Mouse (Mus musculus) limb, embryonic 15.5 days (tissue): ENCODE results near the gene Fam120c. TPM values are rescaled to one million over a fixed set of nuclear protein-coding genes. Genes with fewer than 3 reads are reported as not detected.

ENCODE experiments used
- polyA plus RNA-seq: library from polyadenylated mRNA; unstranded; fragments of >200 nt; fragmentation: Nextera tagmentation; extraction: Ambion mirVana; gene quantifications from 2 replicates; pipeline ENCODE4 v1.2.1, GENCODE M21; 2015

Gene Fam120c
- polyA plus RNA-seq, 1 experiment from 2014 or later, result 4.5 TPM

Other genes starting within 250 kb of the Fam120c start
- 34.4 and 35.8 TPM in 2 replicates for gene Tsr2, start 247.6 kb upstream of the Fam120c start, polyA plus RNA-seq
- gene Wnk3, start 146.1 kb upstream of the Fam120c start, polyA plus RNA-seq, result 1.5 and 2.0 TPM in 2 replicates
- gene Phf8, start 176.5 kb downstream of the Fam120c start, polyA plus RNA-seq, result 12.8 and 14.8 TPM in 2 replicates